Mouse (Mus musculus) brain, embryonic 14.5 days (tissue): ENCODE results near the gene Marc1.

Experiments used
- CTCF ChIP-seq: fragments of 200-500 bp; IDR thresholded peaks from 2 replicates; pipeline ENCODE4 v1.5.1; 2012; ENCODE audit warnings: inconsistent platforms, mild to moderate bottlenecking, moderate library complexity, borderline replicate concordance; ENCODE audit not compliant: insufficient read depth, insufficient read length; ENCODE audit errors: extremely low read depth
- POLR2A ChIP-seq: fragments of 200-500 bp; IDR thresholded peaks from 2 replicates; pipeline ENCODE4 v1.6.1; 2012; ENCODE audit warnings: mild to moderate bottlenecking, inconsistent platforms, borderline replicate concordance; ENCODE audit not compliant: poor library complexity, insufficient read depth, insufficient read length, severe bottlenecking; ENCODE audit errors: extremely low read depth

GRCm38 (mm10) chr1:184827175-184827701, 16.1 kb upstream of the Marc1 start:
- TF ChIP-seq POLR2A (no peak), CTCF (no peak)
